Mouse (Mus musculus) naive thymus-derived CD4-positive, alpha-beta T cell, adult 2 months (primary cell): ENCODE data around the gene Cdh13.

Experiments
- DNase-seq: peaks from one replicate; pipeline ENCODE4 v3.0.0-alpha.2; 2011; ENCODE audit warnings: low read depth

The Cdh13 gene

GRCm38 (mm10) chr8:118951766-118952741 is 668.5 kb downstream of the Cdh13 start:
- DNase-seq: no peak

GRCm38 (mm10) chr8:118956109-118956508 is 672.6 kb downstream of the Cdh13 start:
- no peak for DNase-seq

- DNase-seq: no peak
These were observed 678.5 kb downstream of the Cdh13 start for GRCm38 (mm10) chr8:118961877-118962545.

- DNase-seq: no peak
These were observed 681.7 kb downstream of the Cdh13 start for GRCm38 (mm10) chr8:118965101-118965840.

- no peak for DNase-seq
These were observed 685.4 kb downstream of the Cdh13 start for GRCm38 (mm10) chr8:118968896-118969295.

- DNase-seq: no peak
These were observed 696.3 kb downstream of the Cdh13 start for GRCm38 (mm10) chr8:118979800-118980199.

- DNase-seq: no peak
These were observed 700.2 kb downstream of the Cdh13 start for GRCm38 (mm10) chr8:118983724-118984123.

GRCm38 (mm10) chr8:118986796-118987195 is 703.3 kb downstream of the Cdh13 start:
- no peak for DNase-seq

- no peak for DNase-seq
These were observed 712.2 kb downstream of the Cdh13 start for GRCm38 (mm10) chr8:118995641-118996188.

- no peak for DNase-seq
These were observed 717.1 kb downstream of the Cdh13 start for GRCm38 (mm10) chr8:119000595-119000994.

GRCm38 (mm10) chr8:119004821-119005220 is 721.3 kb downstream of the Cdh13 start:
- DNase-seq: no peak

GRCm38 (mm10) chr8:119018675-119019074 is 735.1 kb downstream of the Cdh13 start:
- no peak for DNase-seq

- DNase-seq: no peak
These were observed 737.2 kb downstream of the Cdh13 start for GRCm38 (mm10) chr8:119020781-119021180.

- no peak for DNase-seq
These were observed 737.9 kb downstream of the Cdh13 start for GRCm38 (mm10) chr8:119021478-119021877.

GRCm38 (mm10) chr8:119022301-119022870 is 738.9 kb downstream of the Cdh13 start:
- DNase-seq: no peak

- no peak for DNase-seq
These were observed 749.9 kb downstream of the Cdh13 start for GRCm38 (mm10) chr8:119033398-119033797.

GRCm38 (mm10) chr8:119034037-119034436 is 750.5 kb downstream of the Cdh13 start:
- no peak for DNase-seq

GRCm38 (mm10) chr8:119035126-119035525 is 751.6 kb downstream of the Cdh13 start:
- no peak for DNase-seq

GRCm38 (mm10) chr8:119037571-119037970 is 754.0 kb downstream of the Cdh13 start:
- DNase-seq: no peak

- DNase-seq: no peak
These were observed 755.8 kb downstream of the Cdh13 start for GRCm38 (mm10) chr8:119039358-119039757.

GRCm38 (mm10) chr8:119057876-119058275 is 774.3 kb downstream of the Cdh13 start:
- no peak for DNase-seq

GRCm38 (mm10) chr8:119061671-119062070 is 778.1 kb downstream of the Cdh13 start:
- DNase-seq: no peak
